Mouse (Mus musculus) T-helper 2 cell (primary cell): ENCODE data around the gene Tor1aip1.

ENCODE experiments used
- in situ Hi-C: fragments of 300-600 bp; cut with MboI, MseI; formaldehyde crosslinking; loops from one replicate; pipeline ENCODE4 v1.15.1; 2025; ENCODE audit warnings: high pct_unique_total_duplicates

The Tor1aip1 gene

GRCm38 (mm10) chr1:156035930-156036737 lies at the start of gene Tor1aip1:
Tor1aip1 (minus strand) TSS chr1:156036480.
- in situ Hi-C loops = loop anchor here (25.0 kb wide), 1 partner anchor 474 kb away; the partner anchor contains the start of gene Acbd6

- in situ Hi-C loops = no loop called here
Measured at GRCm38 (mm10) chr1:156085770-156086169, 49.5 kb upstream of the Tor1aip1 start.

GRCm38 (mm10) chr1:156084603-156085002 lies 48.3 kb upstream of the Tor1aip1 start:
- in situ Hi-C loops = loop anchor here (5.0 kb wide), 1 partner anchor 158 kb away; no protein-coding TSS in a partner anchor

GRCm38 (mm10) chr1:156077655-156078054 lies 41.4 kb upstream of the Tor1aip1 start:
- in situ Hi-C loops = no loop called here

GRCm38 (mm10) chr1:156076474-156076873 lies 40.2 kb upstream of the Tor1aip1 start:
- in situ Hi-C loops = no loop called here

GRCm38 (mm10) chr1:156074575-156074974 lies 38.3 kb upstream of the Tor1aip1 start:
- in situ Hi-C loops = no loop called here

- in situ Hi-C loops = no loop called here
Measured at GRCm38 (mm10) chr1:156073169-156073821, 37.0 kb upstream of the Tor1aip1 start.

GRCm38 (mm10) chr1:156070106-156070505 lies 33.8 kb upstream of the Tor1aip1 start:
- in situ Hi-C loops = no loop called here

GRCm38 (mm10) chr1:156066133-156066532 lies 29.9 kb upstream of the Tor1aip1 start:
- in situ Hi-C loops = no loop called here

GRCm38 (mm10) chr1:156062193-156062592 lies 25.9 kb upstream of the Tor1aip1 start:
- in situ Hi-C loops = no loop called here

- in situ Hi-C loops = no loop called here
Measured at GRCm38 (mm10) chr1:156058207-156058606, 21.9 kb upstream of the Tor1aip1 start.

- in situ Hi-C loops = loop anchor here (25.0 kb wide), 1 partner anchor 484 kb away; the partner anchor contains the start of gene Acbd6
Measured at GRCm38 (mm10) chr1:156046688-156047087, 10.4 kb upstream of the Tor1aip1 start.

- in situ Hi-C loops = loop anchor here (25.0 kb wide), 1 partner anchor 482 kb away; the partner anchor contains the start of gene Acbd6
Measured at GRCm38 (mm10) chr1:156044211-156044611, 7.9 kb upstream of the Tor1aip1 start.

GRCm38 (mm10) chr1:156043027-156043426 lies 6.7 kb upstream of the Tor1aip1 start:
- in situ Hi-C loops = loop anchor here (25.0 kb wide), 1 partner anchor 481 kb away; the partner anchor contains the start of gene Acbd6

GRCm38 (mm10) chr1:156042481-156042880 lies 6.2 kb upstream of the Tor1aip1 start:
- in situ Hi-C loops = loop anchor here (25.0 kb wide), 1 partner anchor 480 kb away; the partner anchor contains the start of gene Acbd6

- in situ Hi-C loops = loop anchor here (25.0 kb wide), 1 partner anchor 479 kb away; the partner anchor contains the start of gene Acbd6
Measured at GRCm38 (mm10) chr1:156041451-156042241, 5.4 kb upstream of the Tor1aip1 start.

GRCm38 (mm10) chr1:156040731-156041401 lies 4.6 kb upstream of the Tor1aip1 start:
- in situ Hi-C loops = loop anchor here (25.0 kb wide), 1 partner anchor 479 kb away; the partner anchor contains the start of gene Acbd6

GRCm38 (mm10) chr1:156039989-156040388 lies 3.7 kb upstream of the Tor1aip1 start:
- in situ Hi-C loops = loop anchor here (25.0 kb wide), 1 partner anchor 478 kb away; the partner anchor contains the start of gene Acbd6

- in situ Hi-C loops = loop anchor here (25.0 kb wide), 1 partner anchor 475 kb away; the partner anchor contains the start of gene Acbd6
Measured at GRCm38 (mm10) chr1:156037144-156037583, 884 bp upstream of the Tor1aip1 start.

- in situ Hi-C loops = loop anchor here (25.0 kb wide), 1 partner anchor 473 kb away; the partner anchor contains the start of gene Acbd6
Measured at GRCm38 (mm10) chr1:156035269-156035929, 881 bp downstream of the Tor1aip1 start, which contains the start of gene Tor1aip2. Tor1aip2 (plus strand) TSS chr1:156035403.
